Mouse (Mus musculus) testis, postnatal 14 days (tissue): ENCODE data around the gene 9030612E09Rik.
A peak's percentile ranks its signal among the peaks of the same experiment; 100 is the strongest.

Experiments
- DNase-seq: peaks from one replicate; pipeline ENCODE4 v3.0.0; 2021; ENCODE audit warnings: low spot score

The 9030612E09Rik gene

DNA sequence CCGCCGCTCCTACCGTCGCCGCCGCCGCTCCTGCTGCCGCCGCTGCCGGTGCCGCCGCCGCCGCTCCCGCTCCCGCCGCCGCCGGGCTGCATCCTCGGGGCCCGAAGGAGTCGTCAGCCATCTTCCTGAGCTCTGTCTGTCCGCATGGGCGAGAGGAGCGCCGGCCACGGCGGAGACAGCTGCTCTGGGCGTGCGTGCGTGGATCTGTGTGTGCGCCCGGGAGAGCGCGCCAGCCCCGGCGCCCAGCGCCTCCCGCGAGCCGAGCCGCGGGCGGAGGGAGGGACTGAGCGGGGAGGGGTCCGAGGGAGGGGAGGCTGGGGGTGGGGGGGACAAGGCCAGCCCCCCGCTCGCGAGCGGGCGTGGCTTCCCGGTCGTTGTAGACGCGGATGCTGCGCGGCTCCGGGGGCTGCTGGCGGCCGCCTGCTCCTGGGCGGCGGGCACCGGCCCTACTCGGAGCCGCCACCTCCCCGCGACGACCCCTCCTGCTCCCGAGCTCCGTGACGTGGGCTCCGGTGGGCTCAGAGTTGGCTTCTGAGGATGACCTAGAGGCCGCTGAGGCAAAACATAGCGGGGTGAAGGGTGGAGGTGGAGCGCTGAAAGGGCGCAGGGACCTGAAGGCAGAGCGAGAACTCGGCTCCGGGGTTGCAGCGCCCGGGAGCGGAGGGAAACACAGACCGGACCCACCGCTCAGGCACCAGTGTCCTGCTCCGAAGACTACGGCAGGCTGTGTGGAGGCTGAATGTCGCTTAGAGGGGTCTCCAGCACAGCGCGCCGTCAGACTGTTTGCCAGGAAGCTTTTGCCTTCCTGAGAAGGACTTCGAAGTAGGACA is at the start of gene 9030612E09Rik, which contains the start of gene Sobp:
TSS of gene 9030612E09Rik (plus strand) at position 379 of the 830 bp plus-strand sequence.
TSS of gene Sobp (minus strand) at position 205 of the 830 bp plus-strand sequence.
- peak; percentile 60 for DNase-seq

DNA sequence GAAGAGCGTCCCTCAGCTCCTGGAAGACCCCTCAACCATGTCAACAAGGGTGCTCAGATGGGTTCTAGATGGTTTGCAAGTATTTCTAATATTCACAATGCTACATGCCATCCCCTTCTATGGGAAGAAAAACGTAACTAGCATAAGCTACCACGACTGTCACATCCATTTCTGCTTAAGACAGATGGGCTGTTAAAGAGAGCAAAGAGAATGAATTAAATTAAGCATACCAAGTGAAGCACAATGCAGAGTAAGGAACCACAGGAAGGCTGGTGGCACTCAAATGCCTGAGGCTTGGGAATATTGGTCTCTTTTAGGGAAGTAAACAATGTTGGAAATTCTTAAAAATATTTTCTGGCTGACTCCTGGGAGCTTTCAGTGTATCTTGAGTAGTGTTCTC is 45.8 kb upstream of the 9030612E09Rik start:
- no peak for DNase-seq

DNA sequence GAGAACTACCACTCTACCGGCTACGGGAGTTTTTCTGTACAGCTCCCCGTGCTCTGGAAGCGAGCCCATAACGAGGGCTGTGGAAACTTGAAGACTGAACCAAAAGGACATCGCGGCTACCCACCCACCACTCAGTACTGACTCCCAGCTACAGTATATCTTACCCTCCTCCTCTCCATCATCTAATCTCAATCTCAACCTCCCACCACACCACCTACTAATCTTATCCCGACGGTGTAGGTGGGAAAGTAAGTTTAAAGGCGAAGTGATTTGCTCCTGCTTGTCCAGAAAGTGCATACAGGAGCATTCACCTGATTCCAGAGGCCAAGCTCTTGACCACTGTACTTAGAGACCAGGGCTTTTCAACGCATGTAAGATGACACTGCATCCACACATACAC is 40.5 kb upstream of the 9030612E09Rik start:
- DNase-seq = no peak

DNA sequence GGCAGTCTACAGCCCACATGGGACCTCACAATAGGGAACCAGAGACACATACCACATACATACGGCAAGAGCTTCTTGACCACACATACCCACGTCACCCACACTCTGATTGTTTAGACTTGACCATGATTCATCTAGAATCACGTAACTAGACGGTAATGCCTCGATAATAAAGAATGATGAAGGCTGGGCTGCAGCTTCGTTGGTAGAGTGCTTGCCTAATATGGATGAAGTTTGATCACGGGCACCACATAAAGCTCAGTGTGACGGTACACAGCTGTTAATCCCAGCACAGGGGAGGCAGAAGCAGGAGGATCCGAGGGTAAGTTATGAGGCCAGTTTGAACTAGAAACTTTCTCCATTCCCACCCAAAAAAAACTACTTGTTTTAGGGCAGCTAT is 31.3 kb upstream of the 9030612E09Rik start:
- DNase-seq = no peak

DNA sequence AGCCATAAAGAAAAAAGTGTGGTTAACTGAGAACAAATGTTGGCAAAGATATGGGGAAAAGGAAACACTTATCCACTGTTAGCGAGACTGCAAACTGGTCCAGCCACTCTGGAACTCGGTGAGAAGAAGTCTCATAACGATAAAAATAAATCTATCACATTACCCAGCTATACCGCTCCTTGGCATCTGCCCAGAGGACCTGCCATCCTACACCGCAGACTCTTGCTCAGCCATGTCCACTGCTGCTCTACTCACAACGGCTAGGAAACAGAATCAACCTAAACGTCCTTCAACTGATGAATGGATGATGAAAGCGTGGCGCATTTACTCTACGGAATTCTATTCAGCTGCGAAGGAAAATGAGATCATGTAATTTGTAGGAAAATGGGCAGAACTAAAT is 26.0 kb upstream of the 9030612E09Rik start:
- no peak for DNase-seq

DNA sequence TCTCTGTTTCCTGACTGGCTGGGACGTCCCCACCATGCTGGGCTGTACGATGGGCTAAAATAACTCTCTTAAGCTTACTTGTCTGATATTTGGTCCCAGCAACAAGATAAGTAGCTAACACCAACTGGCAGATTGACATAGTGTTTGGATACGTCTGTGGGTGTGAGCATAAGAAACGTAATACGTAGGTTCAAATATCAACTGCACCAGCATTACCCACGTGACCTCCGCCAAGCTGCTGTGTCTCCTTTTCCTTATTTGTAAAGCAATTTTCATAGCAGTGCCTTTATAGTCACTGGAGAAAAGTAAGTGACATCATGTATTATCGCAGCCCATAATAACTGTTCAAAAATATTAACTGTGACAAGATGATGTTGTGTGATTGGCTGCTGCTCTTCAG is 21.9 kb upstream of the 9030612E09Rik start:
- DNase-seq = no peak

DNA sequence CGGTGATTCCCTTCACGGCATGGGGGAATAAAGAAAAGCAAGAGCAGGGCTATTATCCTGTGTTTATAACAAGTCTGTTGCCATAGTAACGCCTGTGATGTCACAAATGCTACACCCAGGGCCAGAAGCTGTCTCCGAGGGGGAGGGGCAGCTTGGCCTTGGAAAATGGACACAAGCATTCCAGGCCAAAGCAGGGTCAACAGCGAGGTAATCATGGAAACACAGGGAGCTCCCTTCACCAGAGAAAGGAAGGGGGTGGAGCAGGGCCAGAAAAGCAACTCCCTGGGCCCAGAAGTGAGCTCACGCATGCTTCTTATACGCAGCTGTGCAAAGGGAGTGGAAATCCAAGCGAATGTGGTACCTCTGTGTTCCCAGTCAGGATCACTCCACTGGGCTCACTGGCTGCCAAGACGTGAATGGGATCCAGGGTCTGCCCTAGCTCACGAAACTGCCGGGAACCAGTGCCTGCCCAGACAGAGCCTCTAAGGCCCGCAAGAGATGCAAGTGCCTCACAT is 19.4 kb upstream of the 9030612E09Rik start:
- peak; percentile 78 for DNase-seq

DNA sequence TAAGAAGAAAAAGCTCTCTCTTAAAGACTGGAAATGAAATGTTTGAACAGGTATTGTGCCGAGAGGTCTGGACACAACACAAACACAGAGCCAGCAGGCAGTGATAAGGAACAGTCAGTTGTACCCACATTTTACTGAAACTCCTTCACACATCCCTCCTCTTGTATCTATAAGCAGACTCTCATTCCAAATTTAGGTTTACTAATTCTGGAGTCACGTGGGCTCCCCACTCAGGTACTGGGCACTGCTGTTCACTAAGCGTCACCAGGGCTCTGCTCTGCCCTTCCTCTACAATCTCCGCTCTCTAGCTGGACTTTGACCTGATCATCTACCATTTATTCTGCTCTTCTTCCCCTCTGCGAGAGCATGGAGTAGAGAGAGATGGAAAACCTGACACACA is 15.6 kb upstream of the 9030612E09Rik start:
- no peak for DNase-seq

DNA sequence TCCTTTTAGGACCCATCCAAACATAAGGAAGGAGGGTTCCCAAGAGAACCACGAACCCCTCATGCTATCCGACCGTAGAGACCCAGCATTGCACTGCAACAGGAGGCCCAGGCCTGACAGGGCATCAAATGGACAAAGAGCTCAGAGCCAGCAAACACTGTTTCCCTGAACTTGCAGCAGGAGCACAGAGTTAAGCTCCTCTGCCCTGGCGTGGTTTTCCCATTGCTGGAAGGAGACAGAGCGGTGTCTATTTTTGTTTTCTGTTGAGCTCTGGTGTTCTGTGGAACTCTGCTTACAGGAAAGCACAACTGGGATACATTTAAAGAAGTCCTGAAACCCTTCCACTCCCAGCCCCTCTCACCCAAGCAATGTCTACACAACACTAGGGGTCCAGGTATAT is 15.2 kb upstream of the 9030612E09Rik start:
- no peak for DNase-seq

DNA sequence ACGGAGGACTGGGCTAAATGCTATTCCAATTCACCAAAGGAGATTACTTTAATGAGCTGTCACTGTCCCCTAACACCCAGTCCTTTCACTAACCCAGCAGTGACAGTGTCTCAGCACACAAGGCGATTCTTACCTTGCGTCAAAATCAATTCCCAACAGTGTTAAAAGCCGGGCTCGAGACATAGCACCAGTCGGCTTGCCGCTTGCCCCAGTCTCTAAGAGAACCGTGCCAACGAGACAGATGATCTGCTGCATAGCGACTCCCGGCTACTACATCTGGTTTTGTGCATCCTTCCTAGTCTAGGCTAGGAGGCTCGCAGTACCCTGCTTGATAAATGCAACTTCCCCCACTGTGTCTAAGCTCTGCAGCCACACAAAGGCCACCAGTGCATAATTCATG is 12.2 kb upstream of the 9030612E09Rik start:
- no peak for DNase-seq

DNA sequence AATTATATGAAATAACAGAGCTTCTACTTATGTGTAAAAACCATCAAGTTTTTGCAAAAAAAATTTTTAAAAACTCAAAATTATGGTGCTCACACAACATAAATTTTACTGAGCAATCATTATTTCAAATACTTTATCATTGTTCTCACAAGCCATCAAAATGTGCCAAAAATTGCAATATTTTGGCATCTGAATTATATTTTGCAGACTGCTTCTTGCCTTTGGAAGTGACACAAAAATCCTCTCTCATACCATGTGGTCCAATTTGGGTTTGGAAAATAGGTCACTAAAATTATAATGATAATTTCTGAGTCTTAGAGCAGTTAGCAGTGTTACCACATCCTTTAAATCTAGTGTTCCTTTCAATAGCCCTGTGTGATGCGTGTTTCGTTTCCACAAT is 10.1 kb upstream of the 9030612E09Rik start:
- DNase-seq = no peak

DNA sequence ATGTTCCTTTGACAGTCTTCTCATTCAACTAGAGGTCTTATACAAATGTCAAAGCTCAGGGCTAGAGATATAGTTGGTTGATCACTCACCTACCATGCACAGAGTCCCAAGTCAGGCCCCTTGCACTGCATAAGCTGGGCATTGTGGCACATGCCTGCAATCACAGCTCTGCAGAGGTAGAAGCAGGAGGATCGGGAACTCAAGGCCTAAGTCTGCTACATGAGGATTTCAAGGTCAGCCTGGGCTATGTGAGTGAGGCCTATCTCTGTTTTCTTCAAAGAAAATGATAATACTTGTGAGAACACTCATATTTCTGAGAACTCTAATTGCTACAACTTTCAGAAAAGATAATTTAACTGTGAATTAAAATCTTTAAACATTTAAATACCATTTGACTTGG is 8.4 kb upstream of the 9030612E09Rik start:
- DNase-seq = peak; percentile 64

DNA sequence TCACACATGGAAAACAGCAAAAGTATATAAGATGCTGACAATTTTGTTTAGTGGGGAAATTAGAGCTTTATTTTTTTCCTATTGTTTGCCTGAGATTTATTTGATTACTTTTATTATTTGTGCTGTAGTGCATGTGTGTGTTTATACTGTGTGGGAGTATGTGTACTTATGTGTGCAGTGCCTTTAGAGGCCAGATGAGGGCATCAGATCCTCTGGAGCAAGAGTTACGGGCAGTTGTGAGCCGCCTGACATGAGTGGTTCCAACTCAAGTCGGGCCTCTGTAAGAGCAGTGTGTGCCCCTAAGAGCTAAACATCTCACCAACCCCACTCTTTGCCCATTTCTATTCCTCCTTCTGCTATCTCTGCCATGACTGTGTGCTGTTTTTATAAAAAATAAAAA is 7.7 kb upstream of the 9030612E09Rik start:
- DNase-seq = no peak

DNA sequence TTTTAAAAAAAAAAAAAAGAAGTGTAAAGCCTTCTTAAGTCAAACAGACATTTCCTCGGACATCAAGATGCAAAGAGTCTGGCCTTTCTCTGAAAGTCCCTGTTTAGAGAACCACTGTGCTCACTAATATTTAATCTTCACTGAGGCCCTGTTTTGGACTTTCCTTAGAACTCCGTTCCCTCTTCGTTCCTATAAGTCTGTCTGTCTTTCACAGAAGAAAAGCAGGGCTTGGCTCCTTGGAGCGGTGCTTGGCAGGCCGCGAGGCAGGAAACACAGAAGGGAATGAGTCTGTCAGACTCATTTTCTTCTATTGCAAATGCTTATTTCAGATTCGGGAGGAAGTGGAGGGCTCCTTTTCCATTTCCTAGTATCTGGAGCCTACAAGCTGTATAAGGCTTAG is 5.7 kb upstream of the 9030612E09Rik start:
- DNase-seq = no peak

DNA sequence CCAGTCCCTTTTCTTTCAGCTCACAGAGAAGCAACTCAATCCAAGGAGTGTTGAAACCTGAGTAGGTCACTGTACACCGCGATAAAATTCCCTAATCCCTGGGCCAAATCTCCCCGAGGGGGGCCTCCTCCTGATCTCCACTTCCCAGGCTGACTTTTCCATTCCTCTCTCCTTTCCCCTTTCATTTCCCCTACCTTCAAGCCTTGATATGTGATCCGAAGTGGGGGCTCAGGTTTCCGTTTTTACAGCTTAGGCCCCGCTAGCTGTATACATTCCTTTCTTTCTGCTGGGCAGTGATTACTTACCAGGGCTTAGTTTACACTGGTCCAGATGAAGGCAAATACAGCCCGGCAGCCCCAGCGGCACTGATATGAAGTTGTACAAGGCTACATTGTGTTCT is 3.4 kb upstream of the 9030612E09Rik start:
- DNase-seq = no peak

DNA sequence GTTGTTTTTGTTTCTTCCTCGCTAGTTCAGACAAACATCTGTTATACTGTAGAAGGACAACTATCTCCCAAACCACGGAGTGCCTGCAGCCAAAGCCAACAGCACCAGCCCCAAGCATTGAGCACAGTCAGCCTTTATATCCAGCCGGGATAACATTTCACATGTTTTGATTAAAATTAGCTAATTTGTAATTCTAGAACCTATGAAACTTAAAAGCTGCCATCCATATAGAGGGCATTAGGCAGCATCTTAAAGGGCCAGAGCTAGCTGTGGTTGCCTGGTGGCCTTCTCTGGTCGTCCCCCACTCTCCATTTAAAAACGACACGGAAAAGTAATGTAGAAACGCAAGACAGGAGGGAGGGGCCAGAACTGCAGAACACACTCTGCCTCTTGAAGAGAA is 2.4 kb upstream of the 9030612E09Rik start:
- no peak for DNase-seq

DNA sequence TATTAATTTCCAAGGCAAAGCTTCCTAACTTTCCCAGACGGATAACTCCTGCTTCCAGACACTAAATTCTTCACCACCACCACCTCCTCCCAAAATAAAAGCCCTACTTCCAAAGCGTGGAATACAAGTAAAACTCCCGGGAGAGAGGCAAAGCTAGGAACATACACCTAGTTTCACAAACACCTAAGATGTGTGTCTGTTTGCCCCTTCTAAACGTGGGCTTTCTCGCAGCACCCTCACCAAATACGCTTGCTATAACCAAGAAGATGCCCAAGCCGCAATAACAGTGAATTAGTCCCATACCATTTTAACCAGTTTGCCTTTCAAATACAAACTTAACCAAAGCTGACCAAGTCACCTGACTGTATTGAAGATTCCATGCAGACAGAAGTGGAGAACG is 1.9 kb upstream of the 9030612E09Rik start:
- DNase-seq = no peak

DNA sequence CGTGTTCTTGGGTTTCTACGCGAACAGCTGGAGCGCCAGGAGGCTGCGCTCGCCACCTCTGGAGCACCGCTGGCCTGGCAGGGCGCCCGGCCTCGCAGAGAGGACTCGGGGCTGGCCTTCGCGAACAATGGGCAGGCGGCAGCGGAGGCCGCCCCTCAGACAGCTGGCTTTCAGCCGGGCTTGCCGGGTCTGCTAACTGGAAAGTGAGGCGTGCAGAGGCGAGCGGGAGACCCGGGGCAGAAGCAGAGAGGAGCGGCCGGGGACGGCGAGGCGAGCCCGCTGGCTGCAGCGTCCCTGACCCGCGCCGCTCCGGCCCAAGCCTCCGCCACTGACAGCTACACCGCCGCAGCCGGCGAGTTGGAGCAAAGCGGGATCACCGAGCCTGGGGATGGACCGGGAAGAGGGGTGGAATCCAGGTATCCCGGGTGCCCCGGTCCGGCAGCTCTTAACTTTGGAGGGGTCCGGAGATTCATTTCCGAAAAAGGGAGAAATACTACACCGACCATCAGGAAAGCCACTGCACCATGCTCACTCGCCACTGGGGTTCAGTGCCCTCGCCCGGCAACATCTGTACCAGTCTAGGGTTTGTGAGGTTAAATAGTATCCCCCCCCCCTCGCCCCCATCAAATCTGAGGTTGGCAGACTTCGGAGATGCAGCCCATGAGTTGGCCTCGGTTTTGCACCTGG is 1.2 kb upstream of the 9030612E09Rik start:
- peak; percentile 46 for DNase-seq

DNA sequence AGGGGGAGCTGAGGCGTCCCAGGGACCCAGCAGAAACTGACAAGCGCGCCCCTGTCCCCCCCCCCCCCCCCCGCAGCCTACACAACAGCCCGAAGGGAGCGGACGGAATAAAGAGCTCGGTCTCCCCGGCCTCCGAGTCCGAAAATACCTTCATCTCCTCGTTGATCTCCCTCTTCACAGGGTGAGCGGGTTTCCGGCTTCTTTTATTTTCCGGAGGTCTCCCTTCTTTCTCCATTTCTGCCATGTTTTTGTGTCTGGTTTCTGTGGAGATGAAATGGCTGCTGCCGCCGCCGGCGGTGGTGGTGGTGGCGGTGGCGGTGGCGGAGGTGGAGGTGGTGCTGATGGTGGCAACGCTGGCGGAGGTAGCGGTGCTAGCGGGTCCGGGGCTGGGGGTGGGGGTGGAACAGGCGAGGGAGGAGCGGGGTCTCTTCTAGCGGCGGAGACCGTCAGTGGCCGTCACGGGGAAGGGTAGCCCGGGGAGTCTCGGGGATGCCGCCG is 627 bp upstream of the 9030612E09Rik start:
- no peak for DNase-seq

DNA sequence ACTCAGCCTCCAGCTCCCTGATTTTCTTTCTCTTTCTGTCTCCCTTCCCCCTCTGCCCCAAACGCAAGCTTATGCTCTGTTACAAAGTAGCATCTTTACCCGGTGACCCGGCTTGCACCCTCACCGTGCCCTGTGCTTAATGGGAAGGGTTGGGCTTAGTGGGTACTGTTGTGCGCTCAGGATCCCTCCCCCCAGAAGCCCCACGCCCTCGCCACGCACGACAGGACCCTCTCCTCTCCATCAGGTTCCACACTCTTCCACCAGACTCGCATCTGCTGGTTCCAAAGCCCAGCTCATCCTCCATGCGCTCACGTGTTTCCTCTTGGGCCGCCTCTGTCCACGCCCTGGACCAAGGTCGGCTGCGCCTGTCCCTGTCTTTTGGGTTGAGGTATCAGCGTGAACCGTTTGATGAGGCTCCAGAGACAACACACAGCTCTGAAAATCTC is 675 bp downstream of the 9030612E09Rik start:
- DNase-seq = peak; percentile 72

DNA sequence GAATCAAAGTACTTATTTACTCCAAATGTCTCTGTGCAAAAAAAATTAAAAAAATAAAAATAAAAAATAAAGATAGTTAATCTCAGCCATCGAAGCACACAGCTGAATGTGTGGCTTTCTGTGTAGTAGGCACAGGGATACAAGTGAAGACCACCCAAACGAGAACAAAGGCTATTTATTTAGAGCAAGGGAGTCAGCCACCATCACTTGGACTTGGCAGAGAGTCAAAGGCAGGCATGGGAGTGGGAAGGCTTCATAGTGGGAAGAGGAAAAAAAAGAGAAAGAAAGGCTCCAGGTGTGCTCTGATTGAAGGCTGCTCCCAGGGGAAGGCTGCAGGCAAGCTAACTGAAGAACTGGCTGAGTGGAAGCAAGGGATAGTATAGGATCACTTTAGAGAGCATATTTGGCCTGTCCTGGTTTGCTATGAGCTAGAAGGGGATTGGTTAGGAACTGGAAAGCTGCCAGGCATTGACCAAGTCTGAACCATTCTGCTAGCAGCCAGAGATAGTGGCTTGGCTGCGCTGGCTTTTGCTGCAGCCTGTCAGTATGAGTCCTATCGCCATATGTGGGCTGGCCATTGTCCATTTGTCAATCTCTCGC is 5.9 kb downstream of the 9030612E09Rik start:
- DNase-seq = no peak

DNA sequence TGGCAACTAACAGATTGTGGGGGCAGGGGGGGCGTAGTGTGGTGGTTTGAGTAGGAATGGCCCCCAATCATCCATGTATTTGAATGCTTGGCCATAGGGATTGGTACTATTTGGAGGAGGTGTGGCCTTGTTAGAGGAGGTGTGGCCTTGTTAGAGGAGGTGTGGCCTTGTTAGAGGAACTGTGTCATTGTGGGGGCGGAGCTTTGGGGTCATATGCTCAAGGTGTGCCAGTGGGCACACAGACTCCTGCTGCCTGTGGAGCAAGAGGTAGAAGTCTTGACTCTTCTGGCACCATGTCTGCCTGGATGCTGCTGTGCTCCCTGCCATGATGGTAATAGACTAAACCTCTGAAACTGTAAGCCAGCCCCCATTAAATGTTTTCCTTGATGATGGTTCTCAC is 25.7 kb downstream of the 9030612E09Rik start:
- DNase-seq = no peak

DNA sequence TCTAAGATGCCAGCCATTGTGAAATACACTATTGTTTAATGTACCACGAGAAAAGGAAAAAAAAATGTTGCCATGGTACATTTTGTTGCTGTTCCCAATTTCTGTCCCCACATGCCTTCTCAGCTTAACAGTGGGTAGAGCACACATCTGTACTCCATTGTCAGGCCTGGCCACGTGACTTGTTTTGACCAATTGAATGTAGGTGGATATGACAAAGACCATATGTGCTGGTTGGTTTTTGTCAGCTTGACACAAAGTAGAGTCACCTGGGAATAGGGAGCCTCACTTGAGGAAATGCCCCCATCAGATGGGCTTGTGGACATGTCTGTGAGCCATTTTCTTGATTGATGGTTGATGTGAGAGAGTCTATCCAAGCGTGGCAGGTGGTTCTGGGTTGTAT is 29.4 kb downstream of the 9030612E09Rik start:
- no peak for DNase-seq
